Mouse (Mus musculus) embryo, embryonic 9.5 days (tissue): Measurements from ENCODE around the gene Htra3.

Source experiments
- DNase-seq: peaks from one replicate; pipeline ENCODE4 v3.0.0-alpha.2; 2017; ENCODE audit errors: extremely low spot score

Htra3 gene

GRCm38 (mm10) chr5:35695815-35696214, 16.2 kb upstream of the Htra3 start:
- DNase-seq = no peak

GRCm38 (mm10) chr5:35693638-35694037, 14.1 kb upstream of the Htra3 start:
- DNase-seq = no peak

GRCm38 (mm10) chr5:35691246-35691645, 11.7 kb upstream of the Htra3 start:
- no peak for DNase-seq

GRCm38 (mm10) chr5:35690485-35691165, 11.0 kb upstream of the Htra3 start:
- no peak for DNase-seq

- no peak for DNase-seq
Measured at GRCm38 (mm10) chr5:35689374-35689773, 9.8 kb upstream of the Htra3 start.

- DNase-seq = no peak
Measured at GRCm38 (mm10) chr5:35688851-35689250, 9.3 kb upstream of the Htra3 start.

GRCm38 (mm10) chr5:35687098-35687497, 7.5 kb upstream of the Htra3 start:
- DNase-seq = no peak

- no peak for DNase-seq
Measured at GRCm38 (mm10) chr5:35686336-35686735, 6.8 kb upstream of the Htra3 start.

- no peak for DNase-seq
Measured at GRCm38 (mm10) chr5:35685079-35685478, 5.5 kb upstream of the Htra3 start.

GRCm38 (mm10) chr5:35680958-35681357, 1.4 kb upstream of the Htra3 start:
- DNase-seq = no peak

- no peak for DNase-seq
Measured at GRCm38 (mm10) chr5:35676964-35677363, 2.6 kb downstream of the Htra3 start.

- DNase-seq = no peak
Measured at GRCm38 (mm10) chr5:35674081-35674555, 5.5 kb downstream of the Htra3 start.

- no peak for DNase-seq
Measured at GRCm38 (mm10) chr5:35673086-35673485, 6.5 kb downstream of the Htra3 start.

- no peak for DNase-seq
Measured at GRCm38 (mm10) chr5:35672581-35672980, 7.0 kb downstream of the Htra3 start.

- DNase-seq = no peak
Measured at GRCm38 (mm10) chr5:35671474-35671891, 8.1 kb downstream of the Htra3 start.

GRCm38 (mm10) chr5:35670412-35670801, 9.2 kb downstream of the Htra3 start:
- DNase-seq = no peak

GRCm38 (mm10) chr5:35669747-35670411, 9.7 kb downstream of the Htra3 start:
- peak; percentile 66 for DNase-seq

GRCm38 (mm10) chr5:35666152-35666551, 13.4 kb downstream of the Htra3 start:
- no peak for DNase-seq

- no peak for DNase-seq
Measured at GRCm38 (mm10) chr5:35662021-35662545, 17.5 kb downstream of the Htra3 start.

- DNase-seq = no peak
Measured at GRCm38 (mm10) chr5:35661210-35661609, 18.4 kb downstream of the Htra3 start.

GRCm38 (mm10) chr5:35659503-35659902, 20.1 kb downstream of the Htra3 start:
- no peak for DNase-seq

- DNase-seq = no peak
Measured at GRCm38 (mm10) chr5:35655753-35656485, 23.7 kb downstream of the Htra3 start.
